Mouse (Mus musculus): ENCODE results near the gene Extl2. TPM values are rescaled to one million over a fixed set of nuclear protein-coding genes. Genes with fewer than 3 reads are reported as not detected.
A peak's percentile ranks its signal among the peaks of the same experiment; 100 is the strongest.

Extl2 gene
- 19.9 TPM in 2 replicates for polyA plus RNA-seq (2015; fragmentation: Nextera tagmentation; extraction: Ambion mirVana)

- peak within 1 kb of the TSS; percentile 96 for H3K4me2 ChIP-seq
- peak; percentile 95 for ATAC-seq (replicated peaks; ENCODE audit: low FRiP score)
- H3K27me3 ChIP-seq = no peaks in the 10 kb centered on the region
- peak within 1 kb of the TSS; percentile 93 for H3K27ac ChIP-seq
- H3K4me3 ChIP-seq (replicated peaks) = peak within 1 kb of the TSS; percentile 79
- H3K36me3 ChIP-seq = peaks cover 28% of the 10 kb centered on the region
- H3K9me3 ChIP-seq (replicated peaks) = no peaks in the 10 kb centered on the region
- H3K4me1 ChIP-seq = peaks cover 24% of the 10 kb centered on the region
- H3K9ac ChIP-seq = peak within 1 kb of the TSS; percentile 65
- under 1% methylated on average over 67 of the region's 67 CpGs for WGBS
Measured at GRCm38 (mm10) chr3:116006978-116007940, at the start of gene Extl2, which contains the start of gene Slc30a7. Extl2 (plus strand) TSS chr3:116007462. Slc30a7 (minus strand) TSS chr3:116007406.

- Histone ChIP-seq H3K4me1 (no peaks in the 10 kb centered on the region), H3K9me3 (replicated peaks) (no peaks in the 10 kb centered on the region), H3K9ac (no peak overlapping the region), H3K36me3 (peaks cover 34% of the 10 kb centered on the region), H3K4me2 (no peak overlapping the region), H3K27me3 (no peaks in the 10 kb centered on the region), H3K27ac (no peak overlapping the region), H3K4me3 (replicated peaks) (no peak overlapping the region)
- 87% methylated on average over 11 of the region's 11 CpGs for WGBS
- no peak for ATAC-seq (replicated peaks; ENCODE audit: low FRiP score)
Measured at GRCm38 (mm10) chr3:115961311-115962027, 45.8 kb upstream of the Extl2 start.

GRCm38 (mm10) chr3:115962028-115962415 lies 45.2 kb upstream of the Extl2 start:
- no peaks in the 10 kb centered on the region for H3K4me1 ChIP-seq
- no peaks in the 10 kb centered on the region for H3K9me3 ChIP-seq (replicated peaks)
- no peak overlapping the region for H3K27ac ChIP-seq
- H3K4me2 ChIP-seq = no peak overlapping the region
- whole genome bisulfite sequencing = 93% methylated on average over 4 of the region's 4 CpGs
- H3K9ac ChIP-seq = no peak overlapping the region
- no peak overlapping the region for H3K4me3 ChIP-seq (replicated peaks)
- peaks cover 30% of the 10 kb centered on the region for H3K36me3 ChIP-seq
- H3K27me3 ChIP-seq = no peaks in the 10 kb centered on the region
- ATAC-seq (replicated peaks; ENCODE audit: low FRiP score) = no peak

- WGBS = 100% methylated on average over 1 of the region's 1 CpGs
Measured at GRCm38 (mm10) chr3:115963597-115963996, 43.7 kb upstream of the Extl2 start.

GRCm38 (mm10) chr3:115964071-115964470 lies 43.2 kb upstream of the Extl2 start:
- H3K9ac ChIP-seq = no peak overlapping the region
- H3K36me3 ChIP-seq = peaks cover 14% of the 10 kb centered on the region
- H3K27me3 ChIP-seq = no peaks in the 10 kb centered on the region
- 71% methylated on average over 5 of the region's 5 CpGs for WGBS
- no peaks in the 10 kb centered on the region for H3K9me3 ChIP-seq (replicated peaks)
- no peaks in the 10 kb centered on the region for H3K4me1 ChIP-seq
- ATAC-seq (replicated peaks; ENCODE audit: low FRiP score) = no peak
- H3K27ac ChIP-seq = no peak overlapping the region
- no peak overlapping the region for H3K4me3 ChIP-seq (replicated peaks)
- no peak overlapping the region for H3K4me2 ChIP-seq

More at GRCm38 (mm10) chr3:115963597-115963996, 43.7 kb upstream of the Extl2 start:
- ATAC-seq (replicated peaks; ENCODE audit: low FRiP score) = no peak
- no peaks in the 10 kb centered on the region for H3K27me3 ChIP-seq
- H3K4me1 ChIP-seq = no peaks in the 10 kb centered on the region
- H3K4me2 ChIP-seq = no peak overlapping the region
- H3K36me3 ChIP-seq = peaks cover 17% of the 10 kb centered on the region
- H3K4me3 ChIP-seq (replicated peaks) = no peak overlapping the region
- H3K9me3 ChIP-seq (replicated peaks) = no peaks in the 10 kb centered on the region
- H3K27ac ChIP-seq = no peak overlapping the region
- no peak overlapping the region for H3K9ac ChIP-seq

GRCm38 (mm10) chr3:115968745-115969530 lies 38.3 kb upstream of the Extl2 start:
- H3K4me1 ChIP-seq = no peaks in the 10 kb centered on the region
- H3K4me2 ChIP-seq = no peak overlapping the region
- ATAC-seq (replicated peaks; ENCODE audit: low FRiP score) = no peak
- H3K4me3 ChIP-seq (replicated peaks) = no peak overlapping the region
- H3K9ac ChIP-seq = no peak overlapping the region
- H3K36me3 ChIP-seq = peaks cover 34% of the 10 kb centered on the region
- 90% methylated on average over 10 of the region's 10 CpGs for WGBS
- H3K9me3 ChIP-seq (replicated peaks) = no peaks in the 10 kb centered on the region
- H3K27me3 ChIP-seq = no peaks in the 10 kb centered on the region
- H3K27ac ChIP-seq = no peak overlapping the region

- H3K36me3 ChIP-seq = peaks cover 53% of the 10 kb centered on the region
- WGBS = 92% methylated on average over 20 of the region's 20 CpGs
- no peaks in the 10 kb centered on the region for H3K27me3 ChIP-seq
- no peak overlapping the region for H3K27ac ChIP-seq
- no peaks in the 10 kb centered on the region for H3K9me3 ChIP-seq (replicated peaks)
- no peak overlapping the region for H3K4me3 ChIP-seq (replicated peaks)
- ATAC-seq (replicated peaks; ENCODE audit: low FRiP score) = no peak
- no peak overlapping the region for H3K9ac ChIP-seq
- no peaks in the 10 kb centered on the region for H3K4me1 ChIP-seq
- H3K4me2 ChIP-seq = no peak overlapping the region
Measured at GRCm38 (mm10) chr3:115971045-115971785, 36.0 kb upstream of the Extl2 start.

GRCm38 (mm10) chr3:115971891-115972646 lies 35.2 kb upstream of the Extl2 start:
- no peak overlapping the region for H3K4me3 ChIP-seq (replicated peaks)
- H3K4me1 ChIP-seq = no peaks in the 10 kb centered on the region
- H3K9ac ChIP-seq = no peak overlapping the region
- H3K9me3 ChIP-seq (replicated peaks) = no peaks in the 10 kb centered on the region
- no peak overlapping the region for H3K27ac ChIP-seq
- no peak overlapping the region for H3K4me2 ChIP-seq
- ATAC-seq (replicated peaks; ENCODE audit: low FRiP score) = no peak
- H3K27me3 ChIP-seq = no peaks in the 10 kb centered on the region
- 93% methylated on average over 14 of the region's 14 CpGs for WGBS
- peaks cover 58% of the 10 kb centered on the region for H3K36me3 ChIP-seq

GRCm38 (mm10) chr3:115974228-115974627 lies 33.0 kb upstream of the Extl2 start:
- Histone ChIP-seq H3K9ac (no peak overlapping the region), H3K9me3 (replicated peaks) (no peaks in the 10 kb centered on the region), H3K4me3 (replicated peaks) (no peak overlapping the region), H3K36me3 (peaks cover 73% of the 10 kb centered on the region), H3K4me1 (no peaks in the 10 kb centered on the region), H3K27me3 (no peaks in the 10 kb centered on the region), H3K27ac (no peak overlapping the region), H3K4me2 (no peak overlapping the region)
- ATAC-seq (replicated peaks; ENCODE audit: low FRiP score) = no peak
- 91% methylated on average over 6 of the region's 6 CpGs for WGBS

GRCm38 (mm10) chr3:115974995-115975394 lies 32.3 kb upstream of the Extl2 start:
- WGBS = 91% methylated on average over 10 of the region's 10 CpGs
- no peak overlapping the region for H3K9ac ChIP-seq
- H3K4me3 ChIP-seq (replicated peaks) = no peak overlapping the region
- H3K36me3 ChIP-seq = peaks cover 79% of the 10 kb centered on the region
- no peak overlapping the region for H3K27ac ChIP-seq
- 0 out of 2 replicates have a peak, but pooled peaks have one; percentile 12 for ATAC-seq (replicated peaks; ENCODE audit: low FRiP score)
- no peaks in the 10 kb centered on the region for H3K9me3 ChIP-seq (replicated peaks)
- no peaks in the 10 kb centered on the region for H3K4me1 ChIP-seq
- no peak overlapping the region for H3K4me2 ChIP-seq
- no peaks in the 10 kb centered on the region for H3K27me3 ChIP-seq

All from kidney, embryonic 15.5 days (tissue).